17 mouse cellular contexts compared by ENCODE assay signal in genomic region chr15:80319315-80319714, GRCm38 (mm10). TPM values are rescaled to one million over a fixed set of nuclear protein-coding genes. Genes with fewer than 3 reads are reported as not detected.
DNase-seq lines count a peak whose midpoint lies in the region; ATAC-seq and TF ChIP-seq lines count a peak whose summit lies in the region.
"Had no signal": no experiment of that assay in that cellular context is flagged by ENCODE, and none has a peak within 500 bp of the region (broad histone marks: within the 10 kb centered on the region; RNA-seq: fewer than 3 reads in every experiment).

No protein-coding gene starts in this region.

- intact Hi-C loops in left cerebral cortex, postnatal 25 days (cut with DNase I), result no loop called here

- WGBS in midbrain, embryonic 12.5 days, result 73% methylated on average over 2 of the region's 2 CpGs
- WGBS in midbrain, embryonic 16.5 days, result 59% methylated on average over 2 of the region's 2 CpGs
- WGBS in olfactory bulb, adult 2 months, result 35% methylated on average over 2 of the region's 2 CpGs

- no peak overlapping the region for H3K27ac ChIP-seq in midbrain, embryonic 12.5 days (replicated peaks)
- no peak overlapping the region for H3K27ac ChIP-seq in midbrain, embryonic 16.5 days (ENCODE audit: low read length)
- 0 out of 2 replicates have a peak overlapping the region, but pooled peaks have one; percentile 27 for H3K27ac ChIP-seq in olfactory bulb, adult 2 months (ENCODE audit: insufficient read depth, low read depth, low read length)
- H3K27ac ChIP-seq: embryonic facial prominence, embryonic 12.5 days; hindbrain, embryonic 14.5 days; liver, embryonic 13.5 days had no signal

- TF ChIP-seq CTCF in olfactory bulb, adult 2 months (IDR thresholded peaks at IDR 0.05; ENCODE audit: insufficient read depth, low read depth, low read length), result no peak

- H3K4me2 ChIP-seq in midbrain, embryonic 12.5 days (replicated peaks), result no peak overlapping the region
- H3K4me2 ChIP-seq in midbrain, embryonic 16.5 days (ENCODE audit: low read length), result no peak overlapping the region
- H3K4me2 ChIP-seq: embryonic facial prominence, embryonic 12.5 days; hindbrain, embryonic 14.5 days; liver, embryonic 13.5 days had no signal

- peaks cover 33% of the 10 kb centered on the region for H3K4me1 ChIP-seq in midbrain, embryonic 12.5 days
- peaks cover 32% of the 10 kb centered on the region for H3K4me1 ChIP-seq in midbrain, embryonic 16.5 days (ENCODE audit: control insufficient read depth, insufficient read depth, low read length)
- peaks cover 67% of the 10 kb centered on the region for H3K4me1 ChIP-seq in olfactory bulb, adult 2 months (ENCODE audit: control insufficient read depth, insufficient read depth, low read length)
- H3K4me1 ChIP-seq: liver, embryonic 13.5 days had no signal

- H3K4me3 ChIP-seq in midbrain, embryonic 12.5 days, result no peak overlapping the region
- no peak overlapping the region for H3K4me3 ChIP-seq in midbrain, embryonic 16.5 days (ENCODE audit: low read depth, low read length)
- H3K4me3 ChIP-seq in olfactory bulb, adult 2 months (ENCODE audit: insufficient read depth, low read depth, low read length), result no peak overlapping the region
- H3K4me3 ChIP-seq: embryonic facial prominence, embryonic 12.5 days; liver, embryonic 13.5 days had no signal

- H3K9me3 ChIP-seq in midbrain, embryonic 12.5 days, result no peaks in the 10 kb centered on the region
- no peaks in the 10 kb centered on the region for H3K9me3 ChIP-seq in midbrain, embryonic 16.5 days (replicated peaks; ENCODE audit: control insufficient read depth, low read length, poor library complexity, severe bottlenecking)
- H3K9me3 ChIP-seq: embryonic facial prominence, embryonic 12.5 days; liver, embryonic 13.5 days had no signal

- DNase-seq in cerebellum, adult 9-11 months, result peak; percentile 56
- DNase-seq in cerebellum, adult 11 months, result no peak
- DNase-seq in NIH3T3 (ENCODE audit: low read depth), result peak; percentile 64
- no peak for DNase-seq in left cerebral cortex, postnatal 25 days (ENCODE audit: low spot score in 2 of 2)
- DNase-seq in testis, postnatal 10 days (ENCODE audit: low spot score), result no peak
- DNase-seq: kidney, adult 2 months; left cerebral cortex, postnatal 4 days; liver, embryonic 13.5 days; thymus, postnatal 36 days had no signal

- no peak for ATAC-seq in midbrain, embryonic 12.5 days (ENCODE audit: low FRiP score, low read depth)
- ATAC-seq in midbrain, embryonic 16.5 days, result no peak

- H3K36me3 ChIP-seq in midbrain, embryonic 12.5 days, result no peaks in the 10 kb centered on the region
- no peaks in the 10 kb centered on the region for H3K36me3 ChIP-seq in midbrain, embryonic 16.5 days (ENCODE audit: control insufficient read depth, insufficient read depth, low read length)
- H3K36me3 ChIP-seq: embryonic facial prominence, embryonic 12.5 days; liver, embryonic 13.5 days had no signal

- peak overlapping the region; percentile 11; the same call in 1 of the 2 replicates for H3K9ac ChIP-seq in midbrain, embryonic 12.5 days (replicated peaks)
- no peak overlapping the region for H3K9ac ChIP-seq in midbrain, embryonic 16.5 days (ENCODE audit: low read depth, low read length)
- H3K9ac ChIP-seq: embryonic facial prominence, embryonic 12.5 days; hindbrain, embryonic 14.5 days; liver, embryonic 13.5 days had no signal

- TF ChIP-seq POLR2A in olfactory bulb, adult 2 months (IDR thresholded peaks at IDR 0.05; ENCODE audit: insufficient read depth, low read depth, low read length), result no peak

- H3K27me3 ChIP-seq in midbrain, embryonic 12.5 days, result no peaks in the 10 kb centered on the region
- H3K27me3 ChIP-seq in midbrain, embryonic 16.5 days (ENCODE audit: control insufficient read depth, insufficient read depth, low read depth, low read length), result no peaks in the 10 kb centered on the region
- H3K27me3 ChIP-seq: embryonic facial prominence, embryonic 12.5 days; liver, embryonic 13.5 days had no signal

RNA-seq across cellular contexts. Expression of gene Cacna1i, which starts 32.3 kb away (rescaled TPM):
- polyA plus RNA-seq in midbrain, embryonic 12.5 days (2016; fragmentation: Nextera tagmentation; extraction: Ambion mirVana), result 0.08 and 0.17 TPM in 2 replicates
- polyA plus RNA-seq in midbrain, embryonic 16.5 days (2015; fragmentation: Nextera tagmentation; extraction: Ambion mirVana), result 1.0 and 1.4 TPM in 2 replicates
- polyA plus RNA-seq in olfactory bulb, adult 2 months (2012; ENCODE audit: insufficient read depth, insufficient read length, low replicate concordance, missing spikeins), result not detected in 2 replicates
- 10 to 100 TPM; 77.1 to 79.3 TPM for total RNA-seq in left cerebral cortex, postnatal 25 days (2021)
- total RNA-seq: MEL had no signal
- polyA plus RNA-seq: heart, embryonic 14.5 days; liver, embryonic 13.5 days; lung, embryonic 16.5 days had no signal

RNA-seq across cellular contexts. Expression of gene Rps19bp1, which starts 55.2 kb away (rescaled TPM):
- polyA plus RNA-seq in midbrain, embryonic 12.5 days (2016; fragmentation: Nextera tagmentation; extraction: Ambion mirVana), result 56.5 and 60.7 TPM in 2 replicates
- polyA plus RNA-seq in midbrain, embryonic 16.5 days (2015; fragmentation: Nextera tagmentation; extraction: Ambion mirVana), result 74.9 and 79.6 TPM in 2 replicates
- polyA plus RNA-seq in olfactory bulb, adult 2 months (2012; ENCODE audit: insufficient read depth, insufficient read length, low replicate concordance, missing spikeins), result not detected in 2 replicates
- 10 to 100 TPM; 38.8 to 41.4 TPM for total RNA-seq in left cerebral cortex, postnatal 25 days (2021)

Comparison
In these comparisons a context has a peak if more than half of its experiments do, and no peak if none do; other contexts are left out.
1. DNase-seq: peak in cerebellum, adult 9-11 months (single experiment) and NIH3T3 (single experiment); none in cerebellum, adult 11 months (single experiment), left cerebral cortex, postnatal 25 days (0 of 2) and testis, postnatal 10 days (single experiment).